Mouse (Mus musculus) cerebellum, adult 2 months (tissue): ENCODE data around the gene Rbm5. TPM values are rescaled to one million over a fixed set of nuclear protein-coding genes. Genes with fewer than 3 reads are reported as not detected.

Experiments
- DNase-seq, 2 experiments: peaks; one replicate each; pipeline ENCODE4 v3.0.0; 2021
- H3K27ac ChIP-seq: fragments of 200-500 bp; 2 replicates; pipeline ENCODE4 v1.5.1; 2012; ENCODE audit warnings: low read length, control low read depth, inconsistent platforms; ENCODE audit not compliant: insufficient read depth
- H3K27me3 ChIP-seq: fragments of 200-500 bp; 2 replicates; pipeline ENCODE4 v1.6.1; 2012; ENCODE audit warnings: inconsistent platforms, mild to moderate bottlenecking, low read length, moderate library complexity; ENCODE audit not compliant: control insufficient read depth, insufficient read depth
- H3K4me1 ChIP-seq: fragments of 200-500 bp; 2 replicates; pipeline ENCODE4 v1.6.1; 2011; ENCODE audit warnings: low read length; ENCODE audit not compliant: control insufficient read depth, insufficient read depth
- H3K4me3 ChIP-seq: fragments of 200-500 bp; replicated peaks from 2 replicates; pipeline ENCODE3; 2011; ENCODE audit warnings: mild to moderate bottlenecking, low read depth, low read length, control low read depth; ENCODE audit not compliant: insufficient read depth
- CTCF ChIP-seq: fragments of 200-500 bp; IDR thresholded peaks from 2 replicates; pipeline ENCODE4 v1.5.1; 2011; ENCODE audit warnings: low read depth, mild to moderate bottlenecking, control low read depth, low read length, moderate library complexity, borderline replicate concordance; ENCODE audit not compliant: insufficient read depth
- POLR2A ChIP-seq: fragments of 200-500 bp; IDR thresholded peaks from 2 replicates; pipeline ENCODE4 v1.6.1; 2011; ENCODE audit warnings: low read length, control low read depth, borderline replicate concordance; ENCODE audit not compliant: insufficient read depth
- WGBS: fragments of 180-500 bp; shearing (Covaris S2); methylation state at CpG from one replicate; pipeline ENCODE4 v1.1.7; 2018; 5-methylcytosine and 5-hydroxymethylcytosine counted together
- polyA plus RNA-seq: library from polyadenylated mRNA; depleted of rRNA; stranded (reverse); fragments of >200 nt; gene quantifications from 2 replicates; pipeline ENCODE4 v1.2.3, GENCODE M21; 2012

Gene Rbm5
- polyA plus RNA-seq, 1 experiment = 126 TPM

GRCm38 (mm10) chr9:107697811-107698521, 72.8 kb downstream of the Rbm5 start:
- TF ChIP-seq CTCF (no peak), POLR2A (no peak)
- 68% methylated on average over 14 of the region's 14 CpGs for WGBS
- Histone ChIP-seq H3K4me1 (peaks cover 29% of the 10 kb centered on the region), H3K4me3 (no peak overlapping the region), H3K27me3 (no peaks in the 10 kb centered on the region), H3K27ac (no peak overlapping the region)
- no peak for DNase-seq

DNA sequence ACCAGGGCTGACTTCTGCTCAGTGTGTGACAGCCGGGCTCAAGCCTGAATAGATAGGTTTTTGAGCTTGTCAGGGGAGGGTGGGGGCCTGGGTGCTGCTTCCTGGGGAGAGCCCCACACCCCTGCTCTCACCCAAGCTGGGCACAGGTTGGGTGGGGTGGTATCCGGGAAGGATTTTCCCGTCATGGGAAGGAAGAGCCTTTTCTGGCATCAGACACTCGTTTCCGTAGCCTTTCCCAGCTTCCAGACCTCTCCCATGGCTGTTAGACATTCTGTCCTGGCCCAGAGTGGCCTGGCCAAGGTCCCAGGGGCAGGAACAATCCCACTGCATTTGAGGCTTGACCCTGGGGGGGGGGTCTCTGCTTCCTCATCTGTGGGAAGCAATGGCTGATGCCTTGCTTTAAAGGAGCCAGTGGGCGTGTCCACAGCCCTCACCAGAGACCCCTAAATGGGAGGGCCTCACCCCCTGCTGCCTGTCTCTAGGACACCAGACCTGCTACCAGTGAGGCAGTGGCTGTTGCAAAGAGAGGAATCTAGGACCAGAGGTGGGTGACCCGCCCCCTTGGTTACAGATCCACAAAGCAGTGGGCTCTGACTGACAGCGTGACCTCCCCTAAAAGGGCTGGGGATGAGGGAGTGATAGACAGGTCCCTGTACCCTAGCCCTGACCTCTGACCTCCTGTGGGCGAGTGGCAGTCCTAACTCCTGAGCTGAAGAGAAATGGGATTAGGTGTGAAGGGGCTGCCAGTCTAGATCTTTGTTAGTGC, 73.8 kb downstream of the Rbm5 start:
- Histone ChIP-seq H3K27me3 (no peaks in the 10 kb centered on the region), H3K4me3 (no peak overlapping the region), H3K4me1 (peaks cover 21% of the 10 kb centered on the region), H3K27ac (no peak overlapping the region)
- TF ChIP-seq POLR2A (no peak), CTCF (no peak)
- 82% methylated on average over 9 of the region's 9 CpGs for WGBS
- no peak for DNase-seq

DNA sequence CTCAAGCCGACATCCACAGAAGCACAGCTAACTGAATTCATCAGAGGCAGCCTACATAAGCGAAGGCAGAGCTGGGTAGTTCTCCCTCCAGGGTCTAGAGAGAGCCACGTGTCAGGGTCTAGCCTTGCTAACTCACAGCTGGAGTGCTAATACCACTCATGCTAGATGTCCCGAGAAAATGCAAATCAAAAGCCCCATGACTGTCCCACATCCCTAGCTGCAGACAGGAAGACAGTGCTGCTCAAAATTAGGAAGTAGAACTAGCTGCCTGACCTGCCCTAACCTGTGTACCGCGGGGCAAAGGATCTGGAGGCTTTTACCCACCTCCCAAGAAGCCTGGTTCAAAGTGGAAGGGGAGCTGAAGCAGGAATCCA, 74.7 kb downstream of the Rbm5 start:
- TF ChIP-seq CTCF (no peak), POLR2A (no peak)
- Histone ChIP-seq H3K4me3 (no peak overlapping the region), H3K4me1 (peaks cover 16% of the 10 kb centered on the region), H3K27me3 (no peaks in the 10 kb centered on the region), H3K27ac (no peak overlapping the region)
- 70% methylated on average over 6 of the region's 6 CpGs for WGBS
- DNase-seq = no peak

- DNase-seq = no peak
- Histone ChIP-seq H3K4me1 (peaks cover 10% of the 10 kb centered on the region), H3K4me3 (no peak overlapping the region), H3K27me3 (no peaks in the 10 kb centered on the region), H3K27ac (no peak overlapping the region)
- 86% methylated on average over 12 of the region's 12 CpGs for WGBS
- TF ChIP-seq CTCF (no peak), POLR2A (no peak)
Measured at GRCm38 (mm10) chr9:107695441-107696105, 75.2 kb downstream of the Rbm5 start.

GRCm38 (mm10) chr9:107694627-107695026, 76.2 kb downstream of the Rbm5 start:
- TF ChIP-seq CTCF (no peak), POLR2A (no peak)
- WGBS = 82% methylated on average over 7 of the region's 7 CpGs
- no peak overlapping the region for H3K4me3 ChIP-seq
- no peak for DNase-seq
- H3K4me1 ChIP-seq = peaks cover 3% of the 10 kb centered on the region
- H3K27me3 ChIP-seq = no peaks in the 10 kb centered on the region
- no peak overlapping the region for H3K27ac ChIP-seq

GRCm38 (mm10) chr9:107693433-107693987, 77.3 kb downstream of the Rbm5 start:
- Histone ChIP-seq H3K27me3 (no peaks in the 10 kb centered on the region), H3K27ac (no peak overlapping the region), H3K4me3 (no peak overlapping the region), H3K4me1 (no peaks in the 10 kb centered on the region)
- 72% methylated on average over 4 of the region's 4 CpGs for WGBS
- no peak for TF ChIP-seq POLR2A
- no peak for TF ChIP-seq CTCF
- DNase-seq = no peak

DNA sequence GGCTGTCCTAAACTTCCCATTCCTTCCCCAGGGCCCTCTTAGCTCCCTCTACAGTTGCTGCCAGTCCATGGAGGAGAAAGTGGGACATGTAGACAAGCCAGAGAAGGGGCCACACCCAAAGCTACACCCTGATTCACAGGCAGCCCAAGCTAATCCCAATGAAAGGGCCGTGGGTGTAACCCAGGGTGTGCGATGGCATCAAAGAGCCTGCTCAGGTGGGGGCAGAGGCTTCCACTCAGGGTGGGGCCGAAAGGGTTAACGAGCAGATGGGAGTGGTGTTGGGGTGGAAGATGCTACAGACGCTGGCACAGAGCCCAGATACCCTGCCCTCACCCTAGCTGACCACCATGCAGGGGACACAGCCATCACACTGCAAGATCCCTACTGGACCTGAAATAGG, 78.0 kb downstream of the Rbm5 start:
- Histone ChIP-seq H3K27ac (no peak overlapping the region), H3K4me3 (no peak overlapping the region), H3K4me1 (no peaks in the 10 kb centered on the region), H3K27me3 (no peaks in the 10 kb centered on the region)
- TF ChIP-seq POLR2A = no peak
- no peak for TF ChIP-seq CTCF
- 60% methylated on average over 5 of the region's 5 CpGs for WGBS
- no peak for DNase-seq
